Mouse (Mus musculus) kidney, embryonic 14.5 days (tissue): ENCODE measurements around the gene Gng12. TPM values are rescaled to one million over a fixed set of nuclear protein-coding genes. Genes with fewer than 3 reads are reported as not detected.

Experiments used
- ATAC-seq: fragments of 200-750 bp; cut with Nextera tagmentation; 2 replicates; pipeline ENCODE4 v1.8.0; 2017; ENCODE audit warnings: moderate number of reproducible peaks, mild to moderate bottlenecking, moderate TSS enrichment, moderate library complexity; ENCODE audit not compliant: low FRiP score, low TSS enrichment
- H3K27ac ChIP-seq: fragments of 300-500 bp; sonication (generic); 2 replicates; pipeline ENCODE4 v1.5.1; 2014; ENCODE audit warnings: low read depth, mild to moderate bottlenecking, low read length, moderate library complexity, mixed read lengths
- H3K27me3 ChIP-seq: fragments of 300-500 bp; sonication (generic); 2 replicates; pipeline ENCODE4 v1.6.1; 2014; ENCODE audit warnings: mild to moderate bottlenecking, low read length; ENCODE audit not compliant: control insufficient read depth, insufficient read depth
- H3K36me3 ChIP-seq: fragments of 300-500 bp; sonication (generic); 2 replicates; pipeline ENCODE4 v1.6.1; 2014; ENCODE audit warnings: low read length, mixed read lengths; ENCODE audit not compliant: control insufficient read depth, insufficient read depth
- H3K4me1 ChIP-seq: fragments of 300-500 bp; sonication (generic); 2 replicates; pipeline ENCODE4 v1.6.1; 2014; ENCODE audit warnings: low read length, mixed read lengths; ENCODE audit not compliant: control insufficient read depth, insufficient read depth
- H3K4me2 ChIP-seq: fragments of 300-500 bp; sonication (generic); replicated peaks from 2 replicates; pipeline ENCODE4 v1.6.1; 2014; ENCODE audit warnings: low read depth, mild to moderate bottlenecking, low read length
- H3K4me3 ChIP-seq: fragments of 300-500 bp; sonication (generic); 2 replicates; pipeline ENCODE4 v1.5.1; 2014; ENCODE audit warnings: mild to moderate bottlenecking, low read length
- H3K9ac ChIP-seq: fragments of 300-500 bp; sonication (generic); 2 replicates; pipeline ENCODE4 v1.6.1; 2014; ENCODE audit warnings: low read depth, mild to moderate bottlenecking, low read length, moderate library complexity
- H3K9me3 ChIP-seq: fragments of 300-500 bp; sonication (generic); 2 replicates; pipeline ENCODE4 v1.6.1; 2016; ENCODE audit warnings: low read length; ENCODE audit not compliant: control insufficient read depth
- WGBS: fragments of 180-500 bp; shearing (Covaris S2); extraction: QIAGEN DNeasy Blood & Tissue Kit; methylation state at CpG from one replicate; pipeline ENCODE4 v1.1.7; 2014; 5-methylcytosine and 5-hydroxymethylcytosine counted together
- polyA plus RNA-seq: library from polyadenylated mRNA; unstranded; fragments of >200 nt; fragmentation: Nextera tagmentation; extraction: Ambion mirVana; gene quantifications from 2 replicates; pipeline ENCODE4 v1.2.1, GENCODE M21; 2014

Gng12 gene
- polyA plus RNA-seq, 1 experiment from 2014 or later = 108 TPM

DNA sequence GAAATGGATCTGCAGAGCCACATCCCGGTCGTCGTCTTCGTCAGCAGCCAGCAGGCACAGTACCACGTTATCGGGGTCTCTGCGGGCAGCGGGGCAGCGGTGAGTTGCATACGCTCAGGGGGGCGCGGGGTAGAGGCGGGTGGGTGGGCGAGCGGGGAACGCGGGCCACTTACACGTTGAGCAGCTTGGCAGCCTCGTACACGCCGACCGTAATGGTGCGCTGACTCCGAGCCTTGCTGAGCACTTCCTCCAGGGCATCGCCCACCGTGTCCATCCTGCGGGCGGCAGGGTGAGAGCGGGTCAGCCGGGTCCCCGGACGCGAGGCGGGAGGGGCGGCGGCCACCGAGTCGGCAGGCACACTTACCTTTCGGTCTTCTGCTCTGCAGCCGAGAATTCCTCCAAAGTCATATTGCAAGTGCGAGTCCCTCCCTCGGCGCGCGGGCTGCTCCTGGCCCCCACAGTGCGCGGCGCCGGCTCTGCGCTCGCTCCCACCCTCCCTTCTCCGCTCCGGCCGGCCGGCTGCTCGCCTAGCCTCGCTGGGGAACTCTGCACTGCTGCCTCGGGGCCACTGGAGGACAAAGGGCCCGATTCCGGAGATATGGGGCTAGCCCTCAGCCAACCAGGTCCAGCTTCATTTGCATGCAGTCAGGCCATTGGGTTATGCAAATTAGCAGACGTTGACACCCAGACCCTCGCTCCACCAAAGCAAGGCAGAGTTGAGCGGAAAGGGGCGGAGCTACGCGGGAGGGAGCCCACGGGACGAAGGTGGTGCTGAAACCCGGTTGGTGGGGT, 140.8 kb downstream of the Gng12 start, which contains the start of gene Gadd45a:
TSS of gene Gadd45a (minus strand) at position 621 of the 792 bp plus-strand sequence.
- Histone ChIP-seq H3K27ac (peak within 1 kb of the TSS; percentile 94), H3K36me3 (no peaks in the 10 kb centered on the region), H3K27me3 (no peaks in the 10 kb centered on the region), H3K9me3 (no peaks in the 10 kb centered on the region), H3K9ac (peak within 1 kb of the TSS; percentile 86), H3K4me2 (peak within 1 kb of the TSS; percentile 84), H3K4me1 (0 out of 2 replicates have a peak, but pooled peaks cover 3% of the 10 kb centered on the region), H3K4me3 (peak within 1 kb of the TSS; percentile 89)
- 0% methylated on average over 57 of the region's 69 CpGs for WGBS
- ATAC-seq = peak; percentile 99

DNA sequence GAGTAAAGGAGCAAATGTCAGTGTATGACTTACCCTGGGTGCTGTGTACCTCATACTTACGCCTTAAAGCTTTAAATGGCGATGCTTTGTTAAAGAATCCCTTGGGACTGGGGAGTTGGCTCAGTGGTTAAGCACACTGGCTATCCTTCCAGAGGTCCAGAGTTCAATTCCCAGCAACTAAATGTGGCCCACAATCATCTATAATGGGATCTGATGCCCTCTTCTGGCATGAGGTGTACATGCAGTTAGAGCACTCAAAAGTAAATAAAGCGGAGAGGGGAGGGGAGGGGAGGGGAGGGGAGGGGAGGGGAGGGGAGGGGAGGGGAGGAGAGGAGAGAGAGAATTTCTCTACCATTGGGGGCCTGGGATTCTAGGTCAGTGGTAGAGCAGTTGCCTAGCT, 142.8 kb downstream of the Gng12 start:
- H3K27me3 ChIP-seq = no peaks in the 10 kb centered on the region
- ATAC-seq = no peak
- 96% methylated on average over 2 of the region's 3 CpGs for WGBS

DNA sequence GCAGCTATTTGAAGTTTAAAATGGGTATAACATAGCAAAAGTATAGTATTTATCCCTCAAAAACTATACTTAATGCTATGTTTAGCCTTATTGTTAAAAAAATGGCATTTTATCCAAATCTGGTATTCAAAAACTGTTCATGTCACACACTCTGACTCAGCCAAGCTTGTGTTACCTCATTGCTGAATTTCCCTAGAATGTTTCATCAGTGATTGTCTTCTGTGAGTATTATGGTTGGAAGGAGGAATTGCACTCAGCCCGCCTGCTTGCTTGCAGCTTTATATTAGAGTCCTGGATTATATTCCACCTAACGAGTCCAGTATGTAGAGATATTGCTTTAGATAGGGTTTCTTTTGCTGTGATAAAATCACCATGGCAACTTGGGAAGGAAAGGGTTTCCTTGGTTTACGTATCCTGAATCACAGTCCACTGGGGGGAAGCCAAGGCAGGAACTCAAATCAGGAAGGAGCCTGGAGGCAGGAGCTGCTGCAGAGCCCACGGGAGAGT, 144.8 kb downstream of the Gng12 start:
- H3K4me2 ChIP-seq = no peak overlapping the region
- H3K9ac ChIP-seq = no peak overlapping the region
- no peaks in the 10 kb centered on the region for H3K36me3 ChIP-seq
- no peaks in the 10 kb centered on the region for H3K9me3 ChIP-seq
- ATAC-seq = no peak
- H3K4me1 ChIP-seq = no peaks in the 10 kb centered on the region
- whole genome bisulfite sequencing = 58% methylated on average over 4 of the region's 4 CpGs
- H3K27me3 ChIP-seq = no peaks in the 10 kb centered on the region
- no peak overlapping the region for H3K27ac ChIP-seq
- no peak overlapping the region for H3K4me3 ChIP-seq

More for the DNA sequence above, 142.8 kb downstream of the Gng12 start:
- no peaks in the 10 kb centered on the region for H3K9me3 ChIP-seq
- H3K4me3 ChIP-seq = no peak overlapping the region
- H3K9ac ChIP-seq = no peak overlapping the region
- H3K4me2 ChIP-seq = no peak overlapping the region
- H3K4me1 ChIP-seq = 0 out of 2 replicates have a peak, but pooled peaks cover 3% of the 10 kb centered on the region
- no peak overlapping the region for H3K27ac ChIP-seq
- H3K36me3 ChIP-seq = no peaks in the 10 kb centered on the region

DNA sequence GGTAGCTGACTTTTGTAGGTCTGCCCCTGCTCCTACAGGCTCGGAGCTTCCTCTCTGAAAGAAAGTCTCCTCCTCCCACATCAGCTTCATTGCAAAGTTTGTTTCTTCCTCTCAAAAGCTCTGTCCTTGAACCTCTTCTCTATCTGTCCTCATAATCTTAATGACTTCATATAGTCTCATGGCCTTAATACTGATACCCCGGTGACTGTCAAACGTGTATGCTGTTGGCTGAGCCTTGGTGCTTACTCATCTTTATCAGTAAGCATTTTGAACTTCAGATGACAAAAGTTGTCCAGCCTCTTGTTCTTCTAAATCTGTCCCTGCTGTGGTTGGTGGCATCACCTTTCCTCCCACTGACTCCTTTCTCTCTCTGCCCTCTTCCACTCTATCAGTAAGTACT, 149.2 kb downstream of the Gng12 start:
- Histone ChIP-seq H3K4me3 (no peak overlapping the region), H3K9me3 (no peaks in the 10 kb centered on the region), H3K27ac (no peak overlapping the region), H3K36me3 (no peaks in the 10 kb centered on the region), H3K4me2 (no peak overlapping the region), H3K4me1 (peaks cover 6% of the 10 kb centered on the region; the same call in 1 of the 2 replicates), H3K9ac (no peak overlapping the region), H3K27me3 (no peaks in the 10 kb centered on the region)
- 86% methylated on average over 3 of the region's 3 CpGs for WGBS
- no peak for ATAC-seq

DNA sequence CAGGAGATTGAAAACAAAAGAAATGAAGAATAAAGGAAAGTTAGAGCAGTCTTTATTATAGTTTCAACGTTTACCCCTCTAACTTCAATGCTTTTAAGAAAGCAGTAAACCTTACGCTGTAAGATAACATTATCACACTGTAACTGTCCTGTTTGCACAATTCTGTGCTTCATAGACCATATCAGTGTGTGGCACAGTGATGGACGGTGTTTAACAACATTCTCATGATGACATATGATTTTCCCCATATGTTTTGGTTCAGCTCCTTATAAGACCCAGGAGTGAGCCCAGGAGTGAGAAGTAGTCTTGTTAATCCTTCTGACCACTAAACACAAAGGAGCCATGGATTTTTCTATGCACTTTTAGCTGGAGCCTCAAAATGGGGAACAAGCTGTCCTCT, 150.7 kb downstream of the Gng12 start:
- peaks cover 6% of the 10 kb centered on the region; the same call in 1 of the 2 replicates for H3K4me1 ChIP-seq
- H3K36me3 ChIP-seq = no peaks in the 10 kb centered on the region
- no peak overlapping the region for H3K4me2 ChIP-seq
- no peak overlapping the region for H3K27ac ChIP-seq
- no peak for ATAC-seq
- no peak overlapping the region for H3K4me3 ChIP-seq
- WGBS = 67% methylated on average over 3 of the region's 3 CpGs
- no peak overlapping the region for H3K9ac ChIP-seq
- no peaks in the 10 kb centered on the region for H3K9me3 ChIP-seq
- H3K27me3 ChIP-seq = no peaks in the 10 kb centered on the region

DNA sequence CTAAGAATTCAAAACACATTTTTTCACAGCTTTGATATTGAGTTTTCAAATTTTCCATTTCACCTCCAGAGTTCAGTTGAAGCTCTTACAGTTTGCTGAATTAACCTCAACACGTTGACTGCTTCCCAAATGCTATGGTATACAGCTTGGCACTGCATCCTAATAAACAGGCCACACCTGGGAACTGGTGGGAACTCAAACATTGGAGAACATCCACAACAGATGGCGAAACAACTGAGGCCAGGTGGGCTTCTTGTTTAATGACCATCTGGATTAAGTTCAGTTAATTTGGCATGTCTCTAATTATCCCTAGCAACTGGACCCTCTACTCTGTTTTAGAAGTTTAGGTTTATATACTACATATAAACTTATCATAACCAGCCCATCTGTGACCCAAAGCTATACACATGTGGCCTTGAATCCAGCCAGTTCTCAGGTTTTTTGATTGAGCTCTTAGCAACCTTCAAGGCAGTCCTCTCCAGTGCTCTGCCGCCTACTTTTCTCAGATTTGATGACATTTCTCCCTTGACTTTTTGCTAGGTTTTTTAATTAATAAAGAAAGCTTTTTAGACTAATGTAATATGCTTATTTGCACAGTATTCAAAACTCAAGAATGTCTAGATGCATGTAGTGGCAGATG, 152.0 kb downstream of the Gng12 start:
- Histone ChIP-seq H3K9ac (no peak overlapping the region), H3K27ac (no peak overlapping the region), H3K4me3 (no peak overlapping the region), H3K9me3 (no peaks in the 10 kb centered on the region), H3K4me2 (no peak overlapping the region), H3K4me1 (peaks cover 6% of the 10 kb centered on the region; the same call in 1 of the 2 replicates), H3K27me3 (no peaks in the 10 kb centered on the region), H3K36me3 (no peaks in the 10 kb centered on the region)
- ATAC-seq = no peak
- WGBS = 91% methylated on average over 3 of the region's 3 CpGs

DNA sequence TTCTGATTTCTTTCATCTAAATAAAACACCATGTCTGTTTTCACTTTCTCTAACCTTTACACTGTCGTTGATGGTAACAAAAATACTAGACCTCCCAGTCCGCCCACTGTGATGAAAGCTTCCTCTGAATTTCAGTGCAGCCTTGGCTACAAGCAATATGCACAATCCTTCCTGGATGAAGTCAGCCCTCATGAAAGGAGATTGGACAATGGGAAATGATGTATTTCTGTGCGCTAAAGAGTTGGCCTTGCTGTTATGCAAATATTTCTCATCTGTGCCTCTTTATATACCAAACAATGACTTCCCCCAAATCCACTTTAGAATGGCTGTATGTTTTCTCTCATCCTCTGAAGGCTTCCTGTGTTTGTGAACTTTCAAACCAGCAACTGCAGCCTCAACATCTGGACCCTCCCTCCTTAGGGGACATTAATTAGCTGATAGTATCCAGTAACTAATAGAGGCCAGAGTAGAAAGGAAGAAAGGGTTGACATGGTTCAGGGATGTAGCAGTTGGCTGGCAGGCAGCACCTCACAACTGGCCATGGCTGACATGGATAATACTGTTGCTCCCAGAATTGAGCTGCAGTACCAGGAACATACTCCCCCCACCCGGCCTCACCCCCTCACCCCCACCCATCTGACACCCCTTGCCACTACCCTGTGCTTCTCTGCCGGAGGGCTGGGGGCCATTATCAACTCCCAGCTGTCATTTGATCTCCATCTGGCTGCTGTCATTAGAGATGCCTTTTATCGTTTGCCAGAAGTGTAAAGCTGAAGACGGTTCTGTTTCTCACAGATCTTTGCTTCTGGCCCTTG, 152.9 kb downstream of the Gng12 start:
- no peak overlapping the region for H3K4me2 ChIP-seq
- peak; percentile 64 for ATAC-seq

DNA sequence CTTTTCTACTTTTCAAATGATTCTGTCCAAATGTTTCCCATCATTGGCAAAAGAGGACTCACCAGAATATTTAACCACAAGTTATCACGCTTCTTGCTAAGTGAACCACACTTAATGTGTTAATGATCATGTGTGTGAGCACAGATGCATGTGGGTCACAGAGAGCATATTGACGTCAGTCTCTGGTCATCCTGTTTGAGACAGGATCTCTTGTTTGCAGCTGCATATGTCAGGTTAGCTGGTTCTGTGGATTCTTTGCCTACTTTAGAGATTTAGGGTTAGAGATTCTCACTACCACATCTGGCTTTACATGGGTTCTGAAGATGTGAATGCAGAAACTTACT, 153.5 kb downstream of the Gng12 start:
- no peak overlapping the region for H3K9ac ChIP-seq
- H3K27me3 ChIP-seq = no peaks in the 10 kb centered on the region
- no peak for ATAC-seq
- no peak overlapping the region for H3K4me2 ChIP-seq
- no peak overlapping the region for H3K27ac ChIP-seq
- no peaks in the 10 kb centered on the region for H3K9me3 ChIP-seq
- no peak overlapping the region for H3K4me3 ChIP-seq
- peaks cover 6% of the 10 kb centered on the region; the same call in 1 of the 2 replicates for H3K4me1 ChIP-seq
- WGBS = 43% methylated on average over 2 of the region's 2 CpGs
- H3K36me3 ChIP-seq = no peaks in the 10 kb centered on the region

More for the DNA sequence above, 152.9 kb downstream of the Gng12 start:
- Histone ChIP-seq H3K27ac (no peak overlapping the region), H3K4me3 (no peak overlapping the region), H3K9ac (no peak overlapping the region), H3K27me3 (no peaks in the 10 kb centered on the region), H3K36me3 (no peaks in the 10 kb centered on the region), H3K9me3 (no peaks in the 10 kb centered on the region), H3K4me1 (peaks cover 6% of the 10 kb centered on the region; the same call in 1 of the 2 replicates)
- WGBS = 35% methylated on average over 7 of the region's 7 CpGs
